Mouse (Mus musculus): Measurements from ENCODE around the gene Naa15. TPM values are rescaled to one million over a fixed set of nuclear protein-coding genes. Genes with fewer than 3 reads are reported as not detected.

Gene Naa15
- polyA plus RNA-seq, 1 experiment from 2014 or later: 45.9 TPM

DNA sequence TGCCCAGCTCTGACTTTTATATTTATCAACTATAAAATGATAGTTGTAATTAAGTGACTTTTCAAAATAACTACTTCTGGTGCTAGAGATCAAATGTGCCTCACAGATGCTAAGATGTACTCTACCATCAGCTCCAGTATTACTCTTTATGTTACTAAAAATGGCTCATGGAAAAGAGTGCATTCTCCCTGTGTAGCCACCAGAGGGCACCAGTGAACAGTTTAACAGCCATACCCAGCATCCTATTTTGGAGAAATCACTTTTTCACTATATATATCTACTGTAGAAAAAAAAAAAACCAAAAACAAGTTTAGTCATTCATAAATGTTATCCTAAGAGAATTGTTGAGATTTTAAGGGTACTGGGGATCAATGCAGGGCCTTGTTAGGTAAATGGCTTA lies 66.1 kb downstream of the Naa15 start:
- ATAC-seq (ENCODE audit: low FRiP score, low read depth): no peak
- no peak overlapping the region for H3K9ac ChIP-seq
- no peak overlapping the region for H3K4me3 ChIP-seq
- no peaks in the 10 kb centered on the region for H3K36me3 ChIP-seq
- no peak overlapping the region for H3K27ac ChIP-seq (replicated peaks)
- no peaks in the 10 kb centered on the region for H3K9me3 ChIP-seq
- no peaks in the 10 kb centered on the region for H3K27me3 ChIP-seq
- H3K4me1 ChIP-seq (replicated peaks): peaks cover 24% of the 10 kb centered on the region
- H3K4me2 ChIP-seq: no peak overlapping the region

DNA sequence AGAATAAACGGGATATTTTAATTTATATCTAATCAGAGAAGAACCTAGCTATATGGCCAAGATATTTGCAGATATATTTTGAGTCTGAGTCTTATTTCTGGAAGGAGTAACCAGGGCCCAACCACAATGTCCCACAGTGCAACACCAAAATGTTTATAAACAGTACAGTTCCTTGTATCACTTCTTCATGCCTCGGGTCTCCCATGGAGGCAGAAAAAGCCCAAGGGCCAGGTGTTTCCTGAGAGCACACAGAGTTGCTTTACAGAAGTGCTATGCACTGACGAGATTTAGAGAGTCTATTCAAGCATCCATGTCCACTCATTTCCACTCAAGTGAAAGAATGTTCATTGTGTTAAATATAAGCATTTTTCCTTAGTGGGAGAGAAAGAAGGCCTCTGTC lies 66.9 kb downstream of the Naa15 start:
- Histone ChIP-seq H3K9ac (no peak overlapping the region), H3K27me3 (no peaks in the 10 kb centered on the region), H3K4me2 (no peak overlapping the region), H3K36me3 (no peaks in the 10 kb centered on the region), H3K27ac (replicated peaks) (no peak overlapping the region), H3K4me3 (no peak overlapping the region), H3K9me3 (no peaks in the 10 kb centered on the region), H3K4me1 (replicated peaks) (peaks cover 31% of the 10 kb centered on the region)
- no peak for ATAC-seq (ENCODE audit: low FRiP score, low read depth)
- WGBS: 71% methylated on average over 3 of the region's 3 CpGs

DNA sequence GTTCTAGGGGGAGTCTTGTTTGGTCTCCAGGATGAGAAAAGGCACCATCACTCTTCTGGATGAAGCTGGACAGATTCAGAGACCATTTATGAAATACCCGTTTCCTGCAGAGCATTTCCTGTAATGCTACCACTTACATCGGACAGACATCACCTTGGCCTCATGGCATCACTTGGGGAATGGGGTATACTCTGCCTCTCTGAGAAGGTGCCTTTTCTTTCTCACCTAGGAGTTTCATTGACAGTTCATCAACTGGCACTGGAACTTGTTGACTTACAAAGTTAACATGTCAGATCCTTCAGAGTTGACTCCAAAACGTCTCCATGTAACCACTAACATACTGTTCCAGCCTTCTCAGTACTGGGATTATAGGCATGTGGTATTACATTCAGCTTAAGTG lies 67.8 kb downstream of the Naa15 start:
- 82% methylated on average over 3 of the region's 3 CpGs for WGBS
- H3K4me2 ChIP-seq: peak overlapping the region; percentile 79
- ATAC-seq (ENCODE audit: low FRiP score, low read depth): no peak
- H3K9me3 ChIP-seq: no peaks in the 10 kb centered on the region
- peak overlapping the region; percentile 84; the same call in 1 of the 2 replicates for H3K4me3 ChIP-seq
- no peaks in the 10 kb centered on the region for H3K27me3 ChIP-seq
- peaks cover 32% of the 10 kb centered on the region for H3K4me1 ChIP-seq (replicated peaks)
- H3K9ac ChIP-seq: peak overlapping the region; percentile 82
- no peak overlapping the region; the same call in 1 of the 2 replicates for H3K27ac ChIP-seq (replicated peaks)
- H3K36me3 ChIP-seq: no peaks in the 10 kb centered on the region

DNA sequence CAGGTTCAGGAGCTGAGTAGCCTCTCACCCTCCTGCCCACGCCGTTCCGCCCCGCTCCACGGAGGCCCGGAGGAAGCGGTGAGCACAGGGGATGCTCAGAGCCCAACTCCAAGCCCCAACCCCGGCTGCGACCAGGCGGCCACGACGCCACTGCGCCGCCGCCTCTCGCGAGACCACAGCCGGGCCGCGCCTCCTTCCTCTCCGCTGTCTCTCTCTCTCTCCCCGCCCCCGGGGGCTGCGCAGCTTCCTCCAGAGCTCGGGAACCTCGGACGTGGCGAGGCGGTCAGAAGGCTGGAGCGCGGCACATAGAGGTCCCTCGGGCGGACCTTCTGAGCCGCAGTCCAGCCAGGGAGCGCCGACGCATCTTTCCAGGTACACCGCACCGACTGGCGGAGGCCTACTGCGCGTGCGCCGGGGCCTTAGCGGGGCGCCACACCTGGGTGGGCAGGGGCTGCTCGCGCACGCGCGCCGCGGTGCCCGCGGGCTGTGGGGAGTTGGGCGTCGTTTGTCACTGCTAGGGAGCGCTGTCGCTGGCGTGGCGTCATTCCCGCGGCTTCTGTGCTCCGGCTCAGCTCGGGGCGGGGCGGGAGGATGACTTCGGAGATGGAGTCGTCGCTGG lies 68.9 kb downstream of the Naa15 start, which contains the start of gene Rab33b:
Gene Rab33b (plus strand): TSS at position 180 of the 619 bp plus-strand sequence.
- H3K4me1 ChIP-seq (replicated peaks): peaks cover 32% of the 10 kb centered on the region
- H3K9me3 ChIP-seq: no peaks in the 10 kb centered on the region
- ATAC-seq (ENCODE audit: low FRiP score, low read depth): peak; percentile 97
- H3K9ac ChIP-seq: peak within 1 kb of the TSS; percentile 82
- peak within 1 kb of the TSS; percentile 79 for H3K4me2 ChIP-seq
- H3K27ac ChIP-seq (replicated peaks): peak within 1 kb of the TSS; percentile 87
- H3K36me3 ChIP-seq: no peaks in the 10 kb centered on the region
- WGBS: under 1% methylated on average over 55 of the region's 70 CpGs
- H3K4me3 ChIP-seq: peak within 1 kb of the TSS; percentile 84
- no peaks in the 10 kb centered on the region for H3K27me3 ChIP-seq

DNA sequence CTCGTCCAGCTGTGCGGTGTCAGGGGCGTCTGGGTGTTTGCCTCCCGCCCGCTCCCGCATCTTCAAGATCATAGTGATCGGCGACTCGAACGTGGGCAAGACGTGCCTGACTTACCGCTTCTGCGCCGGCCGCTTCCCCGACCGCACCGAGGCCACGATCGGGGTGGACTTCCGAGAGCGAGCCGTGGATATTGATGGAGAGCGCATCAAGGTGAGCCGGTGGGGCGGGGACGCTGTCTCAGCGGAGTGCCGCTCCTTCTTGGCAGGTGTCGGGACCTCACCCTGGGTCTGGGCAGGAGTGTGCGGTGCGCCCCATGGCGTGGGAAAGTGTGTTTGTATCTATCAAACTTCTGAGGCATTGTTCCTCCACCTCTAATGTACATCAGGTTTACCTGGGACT lies 69.4 kb downstream of the Naa15 start:
- Histone ChIP-seq H3K27me3 (no peaks in the 10 kb centered on the region), H3K4me1 (replicated peaks) (peaks cover 32% of the 10 kb centered on the region), H3K4me2 (peak overlapping the region; percentile 79), H3K9ac (peak overlapping the region; percentile 82), H3K4me3 (peak overlapping the region; percentile 84), H3K27ac (replicated peaks) (peak overlapping the region; percentile 87), H3K36me3 (no peaks in the 10 kb centered on the region), H3K9me3 (no peaks in the 10 kb centered on the region)
- peak; percentile 52 for ATAC-seq (ENCODE audit: low FRiP score, low read depth)
- WGBS: under 1% methylated on average over 33 of the region's 33 CpGs

DNA sequence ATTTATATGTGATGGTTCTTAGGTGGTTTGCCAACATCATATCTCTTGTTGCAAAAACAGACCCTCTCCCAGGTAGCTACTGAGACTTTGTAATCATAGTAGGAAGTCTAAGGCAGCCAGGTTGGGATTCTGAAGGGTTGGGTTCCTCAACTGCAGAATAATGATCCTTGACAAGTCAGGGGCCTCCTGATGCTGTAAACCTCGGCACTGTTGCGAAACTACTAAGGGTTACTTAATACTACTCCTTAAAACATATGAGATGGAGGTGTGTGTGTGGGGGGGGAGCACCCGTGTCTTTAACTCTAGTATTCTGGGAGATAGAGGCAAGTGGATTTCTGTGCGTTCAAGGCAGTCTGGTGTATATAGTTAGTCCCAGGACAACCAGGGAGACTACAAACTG lies 70.4 kb downstream of the Naa15 start:
- no peaks in the 10 kb centered on the region for H3K27me3 ChIP-seq
- peaks cover 32% of the 10 kb centered on the region for H3K4me1 ChIP-seq (replicated peaks)
- no peak overlapping the region for H3K27ac ChIP-seq (replicated peaks)
- WGBS: 80% methylated on average over 4 of the region's 4 CpGs
- no peaks in the 10 kb centered on the region for H3K36me3 ChIP-seq
- ATAC-seq (ENCODE audit: low FRiP score, low read depth): no peak
- peak overlapping the region; percentile 84 for H3K4me3 ChIP-seq
- H3K4me2 ChIP-seq: peak overlapping the region; percentile 79
- H3K9me3 ChIP-seq: no peaks in the 10 kb centered on the region
- H3K9ac ChIP-seq: no peak overlapping the region

GRCm38 (mm10) chr3:51486491-51487195 lies 71.7 kb downstream of the Naa15 start:
- WGBS: 81% methylated on average over 4 of the region's 4 CpGs
- no peak overlapping the region for H3K4me2 ChIP-seq
- H3K36me3 ChIP-seq: no peaks in the 10 kb centered on the region
- H3K4me1 ChIP-seq (replicated peaks): peaks cover 32% of the 10 kb centered on the region
- no peak overlapping the region for H3K27ac ChIP-seq (replicated peaks)
- no peak for ATAC-seq (ENCODE audit: low FRiP score, low read depth)
- no peaks in the 10 kb centered on the region for H3K9me3 ChIP-seq
- no peaks in the 10 kb centered on the region for H3K27me3 ChIP-seq
- no peak overlapping the region for H3K4me3 ChIP-seq
- no peak overlapping the region for H3K9ac ChIP-seq

GRCm38 (mm10) chr3:51490088-51490753 lies 75.3 kb downstream of the Naa15 start:
- peaks cover 17% of the 10 kb centered on the region for H3K4me1 ChIP-seq (replicated peaks)
- no peak overlapping the region for H3K27ac ChIP-seq (replicated peaks)
- 80% methylated on average over 7 of the region's 7 CpGs for WGBS
- no peaks in the 10 kb centered on the region for H3K27me3 ChIP-seq
- no peak overlapping the region for H3K4me2 ChIP-seq
- ATAC-seq (ENCODE audit: low FRiP score, low read depth): no peak
- H3K9ac ChIP-seq: no peak overlapping the region
- no peak overlapping the region for H3K4me3 ChIP-seq
- H3K36me3 ChIP-seq: peaks cover 11% of the 10 kb centered on the region
- H3K9me3 ChIP-seq: no peaks in the 10 kb centered on the region

DNA sequence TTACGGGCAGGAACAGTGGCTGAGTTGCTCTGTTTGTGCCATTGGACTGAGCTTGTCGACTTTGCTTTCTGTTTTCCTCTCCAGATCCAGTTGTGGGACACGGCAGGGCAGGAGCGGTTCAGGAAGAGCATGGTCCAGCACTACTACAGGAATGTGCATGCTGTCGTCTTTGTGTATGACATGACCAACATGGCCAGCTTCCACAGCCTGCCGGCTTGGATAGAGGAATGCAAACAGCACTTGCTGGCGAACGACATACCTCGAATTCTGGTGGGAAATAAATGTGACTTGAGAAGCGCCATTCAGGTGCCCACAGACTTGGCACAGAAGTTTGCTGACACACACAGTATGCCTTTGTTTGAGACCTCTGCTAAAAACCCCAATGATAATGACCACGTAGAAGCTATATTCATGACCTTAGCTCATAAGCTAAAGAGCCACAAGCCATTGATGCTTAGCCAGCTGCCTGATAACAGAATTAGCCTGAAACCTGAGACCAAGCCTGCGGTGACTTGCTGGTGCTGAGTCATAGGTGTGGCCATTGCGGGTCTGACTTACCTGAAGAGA lies 78.4 kb downstream of the Naa15 start:
- no peak for ATAC-seq (ENCODE audit: low FRiP score, low read depth)
- 92% methylated on average over 13 of the region's 13 CpGs for WGBS
- H3K27ac ChIP-seq (replicated peaks): no peak overlapping the region
- H3K4me3 ChIP-seq: no peak overlapping the region
- no peak overlapping the region for H3K4me2 ChIP-seq
- H3K36me3 ChIP-seq: peaks cover 11% of the 10 kb centered on the region
- H3K27me3 ChIP-seq: no peaks in the 10 kb centered on the region
- no peaks in the 10 kb centered on the region for H3K4me1 ChIP-seq (replicated peaks)
- no peak overlapping the region for H3K9ac ChIP-seq
- H3K9me3 ChIP-seq: no peaks in the 10 kb centered on the region

DNA sequence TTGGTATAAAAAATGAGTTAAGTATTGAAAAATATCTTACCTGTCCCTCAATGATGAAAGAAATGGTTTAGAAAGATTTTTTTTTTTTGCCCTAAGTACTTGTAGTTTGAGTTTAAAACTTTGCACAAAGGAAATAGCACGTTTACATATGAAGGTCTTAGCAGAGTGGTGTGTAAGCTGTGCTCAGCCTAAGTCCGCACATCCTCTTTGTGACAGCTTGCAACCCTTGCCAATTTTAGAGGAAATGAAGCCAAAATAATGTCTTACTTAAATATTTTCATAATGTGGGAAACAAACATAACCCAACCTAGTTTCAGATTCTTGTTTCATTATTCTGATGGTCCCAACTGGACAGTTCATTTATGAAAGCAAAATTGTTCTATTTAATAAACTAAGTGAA lies 79.5 kb downstream of the Naa15 start:
- H3K9ac ChIP-seq: no peak overlapping the region
- no peak for ATAC-seq (ENCODE audit: low FRiP score, low read depth)
- WGBS: 84% methylated on average over 2 of the region's 2 CpGs
- no peak overlapping the region for H3K4me2 ChIP-seq
- no peaks in the 10 kb centered on the region for H3K27me3 ChIP-seq
- H3K4me1 ChIP-seq (replicated peaks): no peaks in the 10 kb centered on the region
- H3K4me3 ChIP-seq: no peak overlapping the region
- no peak overlapping the region for H3K27ac ChIP-seq (replicated peaks)
- H3K36me3 ChIP-seq: peaks cover 11% of the 10 kb centered on the region
- H3K9me3 ChIP-seq: no peaks in the 10 kb centered on the region

DNA sequence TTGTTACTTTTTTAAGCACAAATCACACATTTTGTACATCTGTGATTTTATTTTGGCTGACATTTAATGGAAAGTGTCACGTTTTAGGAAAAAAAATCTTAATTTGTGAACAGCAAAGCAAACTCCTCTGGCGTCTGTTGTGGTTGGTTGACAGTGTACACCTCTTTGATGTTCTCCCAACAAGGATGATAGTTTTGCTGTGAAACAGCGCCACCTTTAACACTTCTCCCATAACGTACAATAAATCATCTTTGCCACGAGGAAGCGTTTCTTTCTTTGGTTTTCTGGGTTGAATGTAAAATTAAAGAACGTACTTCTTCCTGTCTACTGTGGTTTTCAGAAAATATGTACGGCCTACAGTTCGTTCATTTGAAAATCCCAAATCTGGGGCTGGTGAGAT lies 80.7 kb downstream of the Naa15 start:
- peaks cover 11% of the 10 kb centered on the region for H3K36me3 ChIP-seq
- H3K9me3 ChIP-seq: no peaks in the 10 kb centered on the region
- no peak overlapping the region for H3K9ac ChIP-seq
- ATAC-seq (ENCODE audit: low FRiP score, low read depth): no peak
- no peak overlapping the region for H3K27ac ChIP-seq (replicated peaks)
- no peak overlapping the region for H3K4me3 ChIP-seq
- WGBS: 97% methylated on average over 9 of the region's 9 CpGs
- no peak overlapping the region for H3K4me2 ChIP-seq
- H3K4me1 ChIP-seq (replicated peaks): no peaks in the 10 kb centered on the region
- no peaks in the 10 kb centered on the region for H3K27me3 ChIP-seq

- no peak for ATAC-seq (ENCODE audit: low FRiP score, low read depth)
- H3K9me3 ChIP-seq: no peaks in the 10 kb centered on the region
- WGBS: 97% methylated on average over 1 of the region's 1 CpGs
Measured at GRCm38 (mm10) chr3:51497978-51498377, 83.0 kb downstream of the Naa15 start.

More at GRCm38 (mm10) chr3:51497978-51498377, 83.0 kb downstream of the Naa15 start:
- H3K4me1 ChIP-seq (replicated peaks): no peaks in the 10 kb centered on the region
- H3K36me3 ChIP-seq: peaks cover 11% of the 10 kb centered on the region
- no peak overlapping the region for H3K9ac ChIP-seq
- no peak overlapping the region for H3K4me3 ChIP-seq
- H3K4me2 ChIP-seq: no peak overlapping the region
- no peak overlapping the region for H3K27ac ChIP-seq (replicated peaks)
- no peaks in the 10 kb centered on the region for H3K27me3 ChIP-seq
